Mouse (Mus musculus): Measurements from ENCODE around the gene Eef2k. TPM values are rescaled to one million over a fixed set of nuclear protein-coding genes. Genes with fewer than 3 reads are reported as not detected.

The Eef2k gene
- 14.4 and 19.5 TPM in 2 replicates for polyA plus RNA-seq (2015; fragmentation: Nextera tagmentation; extraction: Ambion mirVana)

DNA sequence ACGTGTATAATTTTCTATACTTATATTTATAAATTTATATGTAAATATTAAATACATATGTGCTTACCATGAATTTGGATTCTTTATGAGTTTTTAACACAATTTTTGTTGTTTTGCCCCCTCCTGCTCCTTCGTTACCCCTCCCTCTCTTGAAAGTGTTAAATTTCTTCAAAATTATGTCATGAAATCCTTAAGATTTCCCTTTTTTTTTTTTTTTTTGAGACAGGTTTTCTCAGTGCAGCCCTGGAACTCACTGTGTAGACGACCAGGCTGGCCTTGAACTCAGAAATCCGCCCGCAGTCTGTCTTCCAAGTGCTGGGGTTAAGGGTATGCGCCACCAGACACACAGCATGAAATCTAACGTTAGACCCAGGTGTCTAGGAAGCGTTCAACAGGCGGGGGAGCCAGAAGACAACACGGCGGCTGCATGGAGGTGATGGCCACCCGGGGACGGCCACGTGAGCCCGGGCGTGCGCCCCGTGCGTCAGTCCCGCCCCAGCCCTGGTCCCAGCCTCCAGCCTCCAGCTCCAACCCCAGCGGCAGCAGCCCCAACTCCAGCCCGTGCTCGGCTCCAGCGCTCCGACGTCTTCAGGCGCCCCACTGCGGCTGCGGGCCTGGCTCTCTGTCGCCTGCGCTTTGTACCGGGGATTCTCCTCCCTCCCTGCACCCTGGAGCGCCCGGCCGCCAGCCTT lies at the start of gene Eef2k:
Eef2k (plus strand) TSS at position 487 of the 692 bp plus-strand sequence.
- peak; percentile 94 for ATAC-seq
- H3K36me3 ChIP-seq (replicated peaks; ENCODE audit: insufficient read depth, low read length) = peaks cover 13% of the 10 kb centered on the region
- 4% methylated on average over 32 of the region's 35 CpGs for WGBS (ENCODE audit: insufficient replicate concordance)
- peak within 1 kb of the TSS; percentile 83 for H3K4me3 ChIP-seq (ENCODE audit: low read depth, low read length)
- peak; percentile 92 for DNase-seq
- H3K9ac ChIP-seq (replicated peaks) = peak within 1 kb of the TSS; percentile 87
- H3K4me2 ChIP-seq (ENCODE audit: low read depth, low read length) = peak within 1 kb of the TSS; percentile 99
- peaks cover 22% of the 10 kb centered on the region for H3K4me1 ChIP-seq (ENCODE audit: insufficient read depth)
- no peaks in the 10 kb centered on the region for H3K27me3 ChIP-seq (ENCODE audit: insufficient read depth, low read length)
- peak within 1 kb of the TSS; percentile 89 for H3K27ac ChIP-seq (ENCODE audit: low read depth)
- H3K9me3 ChIP-seq (ENCODE audit: low read length) = no peaks in the 10 kb centered on the region
- peak; percentile 82 for TF ChIP-seq CTCF (IDR thresholded peaks at IDR 0.05; ENCODE audit: low read depth)
- no peak for TF ChIP-seq EP300 (IDR thresholded peaks at IDR 0.05; ENCODE audit: low read depth)

DNA sequence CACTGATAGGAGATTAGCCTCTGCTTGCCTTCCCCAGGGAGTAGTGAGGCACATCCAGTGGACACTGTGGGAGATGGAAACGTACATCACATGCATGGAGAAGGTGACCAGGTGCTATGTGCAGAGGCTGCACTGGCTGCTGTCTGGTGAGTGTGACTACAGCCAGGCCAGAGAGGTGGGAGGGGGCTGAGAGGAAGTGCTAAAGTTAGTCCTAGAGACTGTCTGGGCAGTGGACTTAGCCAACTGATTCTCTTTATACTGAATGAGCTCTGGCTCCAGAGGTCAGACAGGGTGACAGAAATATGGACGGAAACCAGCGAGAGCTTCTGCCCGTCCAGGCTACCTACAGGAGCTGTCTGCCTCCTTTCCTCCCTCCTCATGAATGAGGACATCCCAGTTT lies 47.1 kb upstream of the Eef2k start:
- no peak overlapping the region for H3K4me2 ChIP-seq (ENCODE audit: low read depth, low read length)
- WGBS (ENCODE audit: insufficient replicate concordance) = 59% methylated on average over 4 of the region's 4 CpGs
- no peak overlapping the region for H3K27ac ChIP-seq (ENCODE audit: low read depth)
- H3K4me3 ChIP-seq (ENCODE audit: low read depth, low read length) = no peak overlapping the region
- H3K9me3 ChIP-seq (ENCODE audit: low read length) = no peaks in the 10 kb centered on the region
- no peak for TF ChIP-seq EP300 (IDR thresholded peaks at IDR 0.05; ENCODE audit: low read depth)
- TF ChIP-seq CTCF (IDR thresholded peaks at IDR 0.05; ENCODE audit: low read depth) = no peak
- no peak overlapping the region for H3K9ac ChIP-seq (replicated peaks)
- H3K27me3 ChIP-seq (ENCODE audit: insufficient read depth, low read length) = no peaks in the 10 kb centered on the region
- H3K4me1 ChIP-seq (ENCODE audit: insufficient read depth) = no peaks in the 10 kb centered on the region
- no peaks in the 10 kb centered on the region for H3K36me3 ChIP-seq (replicated peaks; ENCODE audit: insufficient read depth, low read length)
- DNase-seq = no peak
- no peak for ATAC-seq

GRCm38 (mm10) chr7:120796369-120796768 lies 46.3 kb upstream of the Eef2k start:
- H3K4me2 ChIP-seq (ENCODE audit: low read depth, low read length) = no peak overlapping the region
- TF ChIP-seq CTCF (IDR thresholded peaks at IDR 0.05; ENCODE audit: low read depth) (no peak), EP300 (IDR thresholded peaks at IDR 0.05; ENCODE audit: low read depth) (no peak)
- no peak overlapping the region for H3K4me3 ChIP-seq (ENCODE audit: low read depth, low read length)
- no peaks in the 10 kb centered on the region for H3K4me1 ChIP-seq (ENCODE audit: insufficient read depth)
- WGBS (ENCODE audit: insufficient replicate concordance) = 50% methylated on average over 3 of the region's 3 CpGs
- ATAC-seq = no peak
- no peaks in the 10 kb centered on the region for H3K36me3 ChIP-seq (replicated peaks; ENCODE audit: insufficient read depth, low read length)
- DNase-seq = no peak
- H3K27ac ChIP-seq (ENCODE audit: low read depth) = no peak overlapping the region
- H3K27me3 ChIP-seq (ENCODE audit: insufficient read depth, low read length) = no peaks in the 10 kb centered on the region
- no peaks in the 10 kb centered on the region for H3K9me3 ChIP-seq (ENCODE audit: low read length)
- no peak overlapping the region for H3K9ac ChIP-seq (replicated peaks)

- no peaks in the 10 kb centered on the region for H3K4me1 ChIP-seq (ENCODE audit: insufficient read depth)
- no peaks in the 10 kb centered on the region for H3K9me3 ChIP-seq (ENCODE audit: low read length)
- WGBS (ENCODE audit: insufficient replicate concordance) = 91% methylated on average over 2 of the region's 2 CpGs
- no peaks in the 10 kb centered on the region for H3K27me3 ChIP-seq (ENCODE audit: insufficient read depth, low read length)
- no peak overlapping the region for H3K4me2 ChIP-seq (ENCODE audit: low read depth, low read length)
- TF ChIP-seq CTCF (IDR thresholded peaks at IDR 0.05; ENCODE audit: low read depth) = no peak
- no peak overlapping the region for H3K9ac ChIP-seq (replicated peaks)
- no peak overlapping the region for H3K4me3 ChIP-seq (ENCODE audit: low read depth, low read length)
- no peaks in the 10 kb centered on the region for H3K36me3 ChIP-seq (replicated peaks; ENCODE audit: insufficient read depth, low read length)
- ATAC-seq (no peak), DNase-seq (no peak)
- no peak overlapping the region for H3K27ac ChIP-seq (ENCODE audit: low read depth)
These were observed 39.4 kb upstream of the Eef2k start for GRCm38 (mm10) chr7:120803268-120803667.

GRCm38 (mm10) chr7:120809705-120810104 lies 32.9 kb upstream of the Eef2k start:
- ATAC-seq (no peak), DNase-seq (no peak)
- Histone ChIP-seq H3K4me2 (ENCODE audit: low read depth, low read length) (no peak overlapping the region), H3K27ac (ENCODE audit: low read depth) (no peak overlapping the region), H3K27me3 (ENCODE audit: insufficient read depth, low read length) (peaks cover 7% of the 10 kb centered on the region; the same call in 1 of the 2 replicates), H3K4me3 (ENCODE audit: low read depth, low read length) (no peak overlapping the region), H3K9me3 (ENCODE audit: low read length) (no peaks in the 10 kb centered on the region), H3K36me3 (replicated peaks; ENCODE audit: insufficient read depth, low read length) (no peaks in the 10 kb centered on the region), H3K4me1 (ENCODE audit: insufficient read depth) (0 out of 2 replicates have a peak, but pooled peaks cover 3% of the 10 kb centered on the region), H3K9ac (replicated peaks) (no peak overlapping the region)
- TF ChIP-seq EP300 (IDR thresholded peaks at IDR 0.05; ENCODE audit: low read depth) (no peak), CTCF (IDR thresholded peaks at IDR 0.05; ENCODE audit: low read depth) (no peak)
- 7% methylated on average over 20 of the region's 27 CpGs for whole genome bisulfite sequencing (ENCODE audit: insufficient replicate concordance)

DNA sequence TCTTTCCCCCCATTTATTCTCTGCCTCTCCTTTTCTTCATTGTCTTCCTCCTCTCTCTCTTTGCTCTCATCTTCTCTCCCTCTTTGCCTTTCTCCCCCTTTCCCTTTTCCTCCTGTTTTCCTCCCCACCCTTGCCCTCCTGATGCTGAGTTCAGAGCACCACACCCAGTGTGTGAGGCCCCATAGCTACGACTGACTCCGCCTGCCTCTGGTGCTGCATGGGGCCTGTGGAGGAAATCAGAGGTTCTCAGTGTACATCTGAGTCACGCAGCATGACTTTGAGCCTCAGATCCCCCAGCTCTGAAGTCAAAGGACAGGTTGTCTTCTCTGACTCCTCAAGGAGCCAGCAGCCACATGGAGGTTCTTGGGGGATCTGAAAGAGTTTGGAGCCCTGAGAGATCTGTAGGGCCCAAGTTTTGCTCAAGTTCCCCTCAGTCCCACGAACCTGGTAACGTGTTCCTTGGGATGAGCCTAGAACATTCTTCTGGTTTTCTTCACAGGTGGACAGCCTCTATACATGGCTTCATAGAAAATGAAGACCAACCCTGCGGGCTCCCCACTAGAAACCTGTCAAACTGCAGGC lies 30.7 kb upstream of the Eef2k start, which contains the start of gene Gm5737:
Gm5737 (plus strand) TSS at position 532 of the 582 bp plus-strand sequence.
- Histone ChIP-seq H3K27me3 (ENCODE audit: insufficient read depth, low read length) (peaks cover 7% of the 10 kb centered on the region; the same call in 1 of the 2 replicates), H3K4me3 (ENCODE audit: low read depth, low read length) (no peak within 1 kb of the TSS), H3K9ac (replicated peaks) (no peak within 1 kb of the TSS), H3K9me3 (ENCODE audit: low read length) (no peaks in the 10 kb centered on the region), H3K27ac (ENCODE audit: low read depth) (no peak within 1 kb of the TSS), H3K4me2 (ENCODE audit: low read depth, low read length) (no peak within 1 kb of the TSS), H3K4me1 (ENCODE audit: insufficient read depth) (0 out of 2 replicates have a peak, but pooled peaks cover 3% of the 10 kb centered on the region), H3K36me3 (replicated peaks; ENCODE audit: insufficient read depth, low read length) (no peaks in the 10 kb centered on the region)
- DNase-seq (no peak), ATAC-seq (no peak)
- TF ChIP-seq EP300 (IDR thresholded peaks at IDR 0.05; ENCODE audit: low read depth) (no peak), CTCF (IDR thresholded peaks at IDR 0.05; ENCODE audit: low read depth) (no peak)
- WGBS (ENCODE audit: insufficient replicate concordance) = 65% methylated on average over 6 of the region's 6 CpGs
